Mouse (Mus musculus): ENCODE measurements around the gene Rexo2. TPM values are rescaled to one million over a fixed set of nuclear protein-coding genes. Genes with fewer than 3 reads are reported as not detected.
"Not testable (repeated sequence)": the region's sequence is repeated elsewhere in the genome, so short reads cannot be mapped to it uniquely, and the experiment has no call there.

Rexo2 gene
- total RNA-seq (2021), result 100 to 1,000 TPM in 1 of 2 experiments, 10 to 100 TPM in 1; 92.2 to 105 TPM

- intact Hi-C loops (cut with DNase I), result no loop called here
- DNase-seq, result peak; percentile 95
Measured at GRCm38 (mm10) chr9:48480411-48481213, at the start of gene Rexo2. Rexo2 (minus strand) TSS chr9:48480623.

GRCm38 (mm10) chr9:48526520-48526919 lies 46.1 kb upstream of the Rexo2 start:
- DNase-seq, result no peak
- intact Hi-C loops (cut with DNase I), result no loop called here

DNA sequence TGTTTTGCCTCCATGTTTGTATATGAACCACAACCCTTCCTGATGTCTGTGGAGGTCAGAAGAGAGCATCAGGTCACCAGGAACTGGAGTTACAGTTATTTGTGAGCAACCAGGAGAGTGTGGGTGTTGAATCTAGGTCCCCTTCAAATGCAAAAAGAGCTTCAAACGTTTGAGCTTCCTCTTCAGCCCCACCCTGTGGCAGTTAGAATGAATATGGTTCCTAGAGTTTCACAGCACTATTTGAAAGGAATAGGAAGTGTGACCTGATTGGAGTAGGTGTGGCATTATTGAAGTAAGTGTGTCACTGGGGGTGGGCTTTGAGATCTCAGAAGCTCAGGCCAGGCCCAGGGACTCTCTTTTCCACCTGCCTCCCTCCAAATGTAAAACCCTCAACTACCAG lies 45.1 kb upstream of the Rexo2 start:
- no peak for DNase-seq
- intact Hi-C loops (cut with DNase I), result no loop called here

GRCm38 (mm10) chr9:48520405-48520804 lies 40.0 kb upstream of the Rexo2 start:
- intact Hi-C loops (cut with DNase I), result not testable (repeated sequence)

GRCm38 (mm10) chr9:48517372-48518130 lies 37.1 kb upstream of the Rexo2 start:
- intact Hi-C loops (cut with DNase I), result no loop called here
- peak; percentile 11 for DNase-seq

More at GRCm38 (mm10) chr9:48520405-48520804, 40.0 kb upstream of the Rexo2 start:
- not testable (repeated sequence) for DNase-seq

- intact Hi-C loops (cut with DNase I), result no loop called here
- DNase-seq, result peak; percentile 11
Measured at GRCm38 (mm10) chr9:48516615-48517371, 36.4 kb upstream of the Rexo2 start.

- DNase-seq, result peak; percentile 25
- intact Hi-C loops (cut with DNase I), result no loop called here
Measured at GRCm38 (mm10) chr9:48515332-48515731, 34.9 kb upstream of the Rexo2 start.

- intact Hi-C loops (cut with DNase I), result no loop called here
- no peak for DNase-seq
Measured at GRCm38 (mm10) chr9:48510134-48510533, 29.7 kb upstream of the Rexo2 start.

DNA sequence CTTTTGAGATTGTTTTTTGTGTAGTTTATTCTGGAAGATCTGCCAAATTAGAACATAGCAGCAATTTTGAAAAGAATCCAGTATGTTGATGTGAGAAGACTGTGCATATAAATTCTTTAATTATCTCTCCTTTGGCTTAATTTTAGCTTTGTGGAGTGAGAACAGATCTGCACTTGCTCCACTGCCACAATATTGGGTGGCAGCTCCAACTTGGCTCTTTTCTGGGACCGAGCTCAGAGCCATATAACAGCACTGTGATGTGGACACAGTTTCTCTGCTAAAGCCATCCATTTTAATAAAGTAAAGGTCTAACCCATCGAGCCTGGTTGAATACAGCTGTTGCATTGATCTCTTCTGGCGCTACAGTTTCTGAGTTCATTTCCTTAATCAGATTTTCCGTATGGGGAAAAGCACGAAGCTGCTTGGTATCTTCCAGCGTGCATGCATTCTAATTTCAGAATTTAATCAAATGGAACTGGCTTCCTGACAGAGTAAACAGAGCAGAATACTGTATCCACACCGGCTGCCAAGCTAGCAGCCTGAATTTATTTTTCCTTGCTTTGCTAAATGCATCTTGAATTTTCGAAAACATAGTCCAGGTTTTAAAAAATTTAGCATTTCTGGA lies 24.4 kb upstream of the Rexo2 start:
- intact Hi-C loops (cut with DNase I), result no loop called here
- no peak for DNase-seq

DNA sequence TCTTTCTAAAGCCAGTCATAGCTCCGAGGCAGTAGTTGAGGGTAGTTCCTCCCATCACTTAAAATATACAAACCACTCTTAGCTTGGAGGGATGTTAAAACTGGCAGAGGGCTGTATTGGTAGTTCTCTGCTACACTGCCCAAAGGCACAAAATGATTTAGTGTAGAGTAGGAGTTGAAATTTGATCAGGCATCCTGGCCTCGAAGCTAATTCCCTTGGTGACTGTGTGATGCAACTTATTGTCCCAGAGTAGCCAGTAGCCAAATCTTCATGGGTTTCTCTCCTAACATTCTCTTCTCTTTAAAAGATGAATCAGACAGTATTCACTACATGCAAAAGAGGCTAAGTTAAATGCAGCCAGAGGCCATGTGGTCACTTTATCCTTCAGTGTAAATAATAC lies 22.6 kb upstream of the Rexo2 start:
- intact Hi-C loops (cut with DNase I), result no loop called here

GRCm38 (mm10) chr9:48501192-48501591 lies 20.8 kb upstream of the Rexo2 start:
- intact Hi-C loops (cut with DNase I), result no loop called here
- DNase-seq, result no peak

More for the DNA sequence above, 22.6 kb upstream of the Rexo2 start:
- no peak for DNase-seq

- DNase-seq, result no peak
- intact Hi-C loops (cut with DNase I), result no loop called here
Measured at GRCm38 (mm10) chr9:48495548-48495932, 15.1 kb upstream of the Rexo2 start.

- peak; percentile 96 for DNase-seq
- intact Hi-C loops (cut with DNase I), result no loop called here
Measured at GRCm38 (mm10) chr9:48494817-48495547, 14.6 kb upstream of the Rexo2 start, which contains the start of the genes Rbm7 and Gm5617. Rbm7 (minus strand) TSS chr9:48495299. Gm5617 (plus strand) TSS chr9:48495442.

DNA sequence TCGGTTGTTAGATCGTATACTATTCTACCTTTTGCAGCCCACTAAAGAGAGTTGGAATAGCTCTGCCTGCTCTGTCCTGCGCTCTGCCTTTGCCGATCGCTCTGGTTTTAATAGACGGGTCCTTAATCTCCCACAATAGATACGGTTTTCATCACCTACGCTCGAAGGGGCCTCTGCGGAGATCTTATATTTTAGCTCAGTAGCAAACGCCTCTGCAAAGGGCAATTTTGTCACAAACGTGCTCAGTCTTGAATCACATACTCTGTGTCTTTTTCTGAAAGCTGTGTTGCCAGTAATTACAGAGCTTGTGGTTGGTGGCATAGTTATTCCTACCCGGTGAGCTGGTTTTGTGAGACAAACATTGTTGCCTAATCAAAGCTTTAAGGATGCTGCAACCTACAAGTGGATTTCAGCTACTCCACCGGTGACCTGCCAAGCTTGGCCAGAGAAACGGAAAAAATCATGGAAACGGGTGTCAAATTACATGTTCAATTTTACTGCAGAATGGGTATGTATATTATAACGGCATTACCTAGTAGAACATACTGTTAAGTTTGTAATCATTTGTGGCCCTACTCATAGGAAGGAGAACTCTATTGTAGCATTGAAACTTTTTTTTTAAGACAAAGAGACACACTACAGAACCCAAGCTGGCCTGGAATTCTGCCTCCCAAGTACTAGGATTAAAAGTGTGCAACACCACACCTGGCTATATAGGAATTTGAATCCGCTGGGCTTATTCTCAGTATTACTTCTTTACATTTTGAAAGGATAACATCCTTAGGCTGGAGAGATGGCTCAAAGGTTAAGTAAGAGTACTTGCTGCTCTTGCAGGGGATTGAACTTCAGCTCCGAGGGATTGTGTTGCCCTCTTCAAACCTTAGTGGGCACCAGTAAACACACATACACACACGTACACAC lies 1.1 kb upstream of the Rexo2 start:
- intact Hi-C loops (cut with DNase I), result no loop called here
- DNase-seq, result no peak

GRCm38 (mm10) chr9:48479838-48480410 lies 499 bp downstream of the Rexo2 start:
- DNase-seq, result no peak
- intact Hi-C loops (cut with DNase I), result no loop called here

GRCm38 (mm10) chr9:48478808-48479207 lies 1.6 kb downstream of the Rexo2 start:
- intact Hi-C loops (cut with DNase I), result no loop called here
- DNase-seq, result no peak

DNA sequence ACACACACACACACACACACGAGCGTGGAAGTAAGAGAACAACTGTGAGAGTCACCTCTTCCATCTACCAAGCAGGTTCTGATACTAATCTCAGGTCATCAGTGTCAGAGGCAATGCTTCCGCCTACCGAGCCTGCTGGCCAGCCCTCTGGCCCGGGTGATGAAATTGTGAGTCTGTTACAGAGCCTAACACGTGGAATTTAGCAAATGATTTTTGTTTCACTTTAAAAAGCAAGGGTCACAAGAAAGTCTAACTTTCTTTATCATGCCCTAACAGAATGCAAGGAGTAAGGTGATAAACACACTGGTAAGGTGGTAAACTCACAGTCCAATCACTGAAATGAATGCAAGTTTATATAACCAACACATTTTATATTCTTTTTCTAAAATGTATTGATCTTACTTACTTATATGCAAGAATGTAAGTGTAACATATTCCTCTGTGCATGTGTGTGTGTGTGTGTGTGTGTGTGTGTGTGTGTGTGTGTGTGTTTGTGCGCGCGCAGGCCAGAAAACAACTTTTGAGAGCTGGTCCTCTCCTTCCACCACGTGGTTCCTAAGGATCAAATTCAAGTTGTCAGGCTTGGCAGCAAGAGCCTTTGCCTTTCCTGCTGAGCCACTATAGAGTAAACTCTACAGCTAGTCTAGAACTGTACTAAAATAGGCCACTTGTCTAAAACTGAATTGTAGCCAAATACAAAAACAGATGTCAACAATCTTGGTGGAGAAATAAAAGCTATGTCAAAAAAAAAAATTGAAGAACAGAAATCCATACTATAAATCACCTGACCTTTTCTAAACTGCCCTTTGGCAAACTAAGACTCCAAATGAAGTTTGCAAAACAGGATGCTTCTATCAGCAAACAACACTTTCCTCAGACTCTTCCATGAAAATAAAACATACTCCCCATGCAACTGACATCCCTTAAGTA lies 3.9 kb downstream of the Rexo2 start:
- no peak for DNase-seq
- intact Hi-C loops (cut with DNase I), result no loop called here

All from left cerebral cortex, postnatal 4 days (tissue).